Mouse (Mus musculus) cerebellum, adult 11-12 months (tissue): ENCODE measurements around the gene Igfbp5.

Source experiments
- DNase-seq: peaks from one replicate; pipeline ENCODE4 v3.0.0; 2022

Gene Igfbp5

DNA sequence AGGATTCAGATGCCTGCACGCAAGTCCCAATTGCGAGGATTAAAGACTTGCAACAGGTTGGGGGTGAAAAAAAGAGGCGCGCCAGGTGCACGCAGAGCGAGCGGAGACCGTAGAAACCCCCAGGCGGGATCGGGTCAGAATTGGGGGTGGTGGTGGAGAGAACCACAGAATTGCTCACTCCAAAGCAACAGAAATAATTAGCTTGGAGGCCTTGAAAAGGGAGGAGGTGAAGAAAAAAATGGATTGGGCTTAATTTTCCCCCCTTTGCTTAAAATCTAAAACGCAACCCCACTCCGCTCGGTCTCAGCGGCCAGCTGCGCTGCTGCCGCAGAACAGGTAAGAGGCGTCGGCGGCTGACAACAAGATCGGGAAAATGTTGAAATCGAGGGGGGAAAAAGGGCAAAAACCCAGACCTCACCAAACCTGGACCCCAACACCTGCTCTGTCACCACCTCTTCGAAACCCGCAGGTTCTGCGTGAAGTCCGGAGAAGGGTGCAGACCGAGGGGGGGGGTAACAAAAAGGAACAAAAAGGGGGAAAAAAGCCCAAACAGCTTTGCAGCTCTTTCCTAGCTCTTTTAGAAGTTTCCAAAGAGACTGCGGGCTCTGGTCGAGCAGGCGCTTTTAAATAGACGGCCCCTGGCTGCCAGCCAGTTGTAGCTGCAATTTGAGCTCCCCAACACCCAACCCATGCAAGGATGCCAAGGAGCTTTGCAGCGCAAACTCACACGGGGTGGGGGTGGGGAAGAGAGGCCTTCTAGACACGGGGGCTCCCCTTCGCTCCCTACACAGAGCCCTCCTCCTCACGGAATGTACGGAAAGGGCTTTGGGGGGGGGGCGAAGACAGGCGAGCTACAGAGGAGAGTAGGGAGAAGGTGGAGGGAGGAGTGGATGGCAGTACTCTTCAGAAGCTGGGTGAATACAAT lies at the start of gene Igfbp5:
Gene Igfbp5 (minus strand): TSS at position 598 of the 925 bp plus-strand sequence.
- DNase-seq, result peak; percentile 81

- DNase-seq, result no peak
These were observed 40.1 kb upstream of the Igfbp5 start for GRCm38 (mm10) chr1:72914815-72915214.

GRCm38 (mm10) chr1:72913073-72913472 lies 38.4 kb upstream of the Igfbp5 start:
- DNase-seq, result no peak

GRCm38 (mm10) chr1:72895821-72896220 lies 21.1 kb upstream of the Igfbp5 start:
- no peak for DNase-seq

DNA sequence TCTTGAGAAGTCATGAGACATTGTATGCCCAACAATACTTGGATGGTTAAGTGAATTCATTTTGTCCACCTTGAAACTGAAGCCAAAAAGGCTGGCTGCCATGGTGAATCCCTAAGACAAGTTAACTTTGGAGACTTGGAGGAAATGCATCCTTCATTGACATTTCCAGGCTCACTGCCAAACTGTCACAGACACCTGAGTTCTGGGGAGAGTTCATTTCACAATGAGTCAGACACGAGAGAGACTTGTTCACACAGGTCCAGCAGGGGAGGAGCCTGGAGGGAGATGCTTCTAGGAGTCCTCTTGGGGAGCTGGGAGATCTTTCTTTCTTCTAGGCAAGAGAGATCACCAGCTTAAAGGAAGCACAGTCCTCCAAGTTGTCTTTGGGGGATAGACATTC lies 13.2 kb upstream of the Igfbp5 start:
- DNase-seq, result no peak

DNA sequence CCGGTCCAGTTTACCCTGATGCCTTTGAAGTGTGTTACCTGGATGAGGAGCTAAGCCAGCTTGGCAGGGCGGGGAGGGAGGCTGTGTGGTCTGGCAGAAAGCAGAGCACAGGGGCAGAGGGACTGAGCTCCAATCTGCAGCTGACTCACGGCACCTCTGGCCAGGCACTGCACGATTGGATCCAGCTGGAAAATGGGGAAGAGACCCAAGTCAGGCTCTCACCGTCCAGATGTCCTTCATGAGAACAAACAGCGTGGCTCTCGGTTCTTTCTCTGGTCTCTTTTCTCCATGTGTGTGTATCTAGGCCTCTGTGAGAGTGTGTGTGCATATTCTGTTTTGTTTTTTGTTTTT lies 11.1 kb upstream of the Igfbp5 start:
- no peak for DNase-seq

- DNase-seq, result no peak
These were observed 10.6 kb upstream of the Igfbp5 start for GRCm38 (mm10) chr1:72885111-72885818.

DNA sequence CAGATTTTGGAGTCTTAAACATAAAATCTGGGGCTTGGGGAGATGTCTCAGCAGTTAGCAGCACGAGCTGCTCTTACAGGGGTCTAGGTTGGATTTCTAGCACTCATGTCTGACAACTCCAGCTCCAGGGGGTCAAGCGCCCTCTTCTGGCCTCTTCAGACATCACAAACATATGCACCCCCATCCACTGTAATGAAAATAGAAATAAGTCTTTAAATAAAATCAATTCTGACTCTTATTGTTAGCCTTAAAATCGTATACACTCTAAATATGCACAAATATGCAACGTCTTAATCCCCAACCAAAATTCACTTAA lies 4.6 kb upstream of the Igfbp5 start:
- DNase-seq, result no peak

DNA sequence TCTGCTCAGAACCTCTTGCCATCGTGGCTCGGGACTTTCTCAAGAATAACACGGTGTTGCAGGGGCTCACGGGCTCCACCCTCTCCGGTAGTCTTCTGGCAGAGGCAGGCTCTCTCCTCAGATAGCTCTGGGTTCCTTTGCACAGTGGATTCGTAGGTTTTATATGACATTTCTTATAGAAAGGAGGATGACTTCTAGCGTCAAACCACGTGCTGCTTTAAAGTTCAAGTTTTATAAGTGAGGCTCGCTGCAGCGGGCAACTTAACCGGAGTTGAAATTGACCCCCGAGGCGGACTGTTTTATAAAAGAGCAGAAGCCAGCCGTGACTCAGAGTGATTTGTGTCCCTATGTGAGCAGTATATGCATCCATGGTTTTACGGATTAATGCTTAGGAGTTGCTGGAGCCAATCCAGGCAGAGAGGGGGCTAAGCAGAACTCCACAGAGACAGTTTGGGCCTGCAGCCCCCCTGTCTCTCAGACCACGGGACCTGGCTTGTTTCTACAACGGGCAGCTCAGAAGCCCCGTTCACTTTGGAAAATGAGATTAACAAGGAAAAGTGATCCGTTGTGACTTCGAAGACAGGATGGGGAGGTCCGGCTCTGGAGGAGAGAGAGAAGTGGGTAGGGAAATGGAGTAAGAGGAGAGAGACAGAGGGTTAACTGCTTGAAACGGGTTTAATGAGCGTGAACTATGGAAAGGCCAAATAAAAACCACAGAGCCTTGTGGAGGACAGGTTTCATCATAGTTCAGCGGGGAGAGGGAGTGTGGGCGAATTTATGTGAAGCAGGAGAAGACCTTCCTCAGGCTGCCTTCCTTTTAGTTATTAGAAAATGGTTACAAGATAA lies 4.0 kb upstream of the Igfbp5 start:
- no peak for DNase-seq

DNA sequence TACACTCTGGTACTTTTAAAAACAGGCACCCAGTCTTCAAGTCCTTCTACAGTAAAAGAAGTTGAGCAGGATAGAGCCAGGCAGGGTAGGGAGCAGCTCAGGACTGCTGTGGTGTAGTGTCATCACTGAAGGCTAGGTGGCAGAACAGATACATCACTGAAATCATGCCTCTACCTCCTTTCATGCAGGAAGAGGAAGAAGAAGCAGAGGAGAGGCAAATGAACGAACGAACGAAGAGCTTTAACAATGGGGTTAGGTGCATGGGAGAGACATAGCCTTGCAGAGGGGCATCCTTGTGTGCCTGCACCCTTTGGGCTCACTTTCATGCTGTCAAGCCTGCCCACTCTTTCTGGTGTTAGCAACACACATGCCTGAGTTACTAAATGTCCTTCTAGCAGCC lies 3.2 kb upstream of the Igfbp5 start:
- DNase-seq, result peak; percentile 63

DNA sequence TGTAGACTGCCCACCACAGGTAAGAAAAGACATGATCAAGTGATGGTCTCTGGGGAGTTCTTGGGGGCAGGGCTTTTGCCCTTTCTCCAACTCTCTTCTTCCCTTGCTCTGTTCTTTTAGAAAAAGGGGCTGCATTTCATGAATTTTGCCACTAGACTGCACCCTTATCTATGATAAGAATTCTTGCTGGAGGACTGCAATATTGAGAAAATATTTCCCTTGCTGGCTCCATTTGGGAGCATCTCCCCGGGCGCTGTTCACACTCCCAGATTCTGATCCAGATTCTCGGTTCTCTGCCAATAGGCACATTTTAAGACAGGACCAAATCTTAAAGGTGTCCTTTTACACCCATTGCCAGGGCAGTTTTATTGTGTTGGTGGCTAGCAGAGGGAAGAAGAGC lies 1.4 kb upstream of the Igfbp5 start:
- peak; percentile 64 for DNase-seq

GRCm38 (mm10) chr1:72875708-72876107 lies 1.0 kb upstream of the Igfbp5 start:
- DNase-seq, result no peak

DNA sequence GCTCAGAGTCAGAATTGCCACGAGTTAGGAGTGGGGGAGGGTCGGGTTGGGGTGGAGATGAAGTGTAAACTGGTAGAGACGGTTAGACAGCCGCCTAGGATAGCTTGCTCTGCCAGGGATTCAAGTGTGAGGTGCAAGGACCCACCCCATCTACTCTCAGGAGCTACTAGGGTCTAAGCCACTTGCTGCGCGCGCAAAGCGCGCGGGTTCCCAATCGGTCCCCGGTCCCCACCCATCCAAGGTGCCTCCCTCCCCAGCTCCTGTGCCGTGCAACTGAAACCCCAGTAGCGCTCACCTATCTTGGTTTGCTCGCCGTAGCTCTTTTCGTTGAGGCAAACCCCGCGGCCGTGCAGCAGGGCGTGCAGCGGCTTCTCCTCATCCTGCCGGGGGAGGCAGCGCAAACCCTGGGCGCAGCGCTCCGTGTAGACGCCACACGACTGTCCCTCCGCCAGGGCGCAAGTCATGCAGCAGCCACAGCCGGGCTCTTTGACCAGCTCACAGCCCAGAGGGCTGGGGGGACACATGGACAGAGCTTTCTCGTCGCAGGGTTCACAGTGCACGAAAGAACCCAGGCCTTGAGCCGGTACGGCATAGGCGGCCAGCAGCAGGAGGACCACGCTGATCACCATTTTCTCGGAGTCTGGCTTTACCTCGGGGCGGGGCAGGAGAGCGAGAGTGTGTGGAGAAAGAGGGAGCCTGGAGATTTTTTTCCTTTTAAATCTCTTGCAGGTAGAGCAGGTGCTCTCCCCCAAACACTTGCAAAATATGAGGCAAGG lies 985 bp downstream of the Igfbp5 start:
- peak; percentile 80 for DNase-seq

DNA sequence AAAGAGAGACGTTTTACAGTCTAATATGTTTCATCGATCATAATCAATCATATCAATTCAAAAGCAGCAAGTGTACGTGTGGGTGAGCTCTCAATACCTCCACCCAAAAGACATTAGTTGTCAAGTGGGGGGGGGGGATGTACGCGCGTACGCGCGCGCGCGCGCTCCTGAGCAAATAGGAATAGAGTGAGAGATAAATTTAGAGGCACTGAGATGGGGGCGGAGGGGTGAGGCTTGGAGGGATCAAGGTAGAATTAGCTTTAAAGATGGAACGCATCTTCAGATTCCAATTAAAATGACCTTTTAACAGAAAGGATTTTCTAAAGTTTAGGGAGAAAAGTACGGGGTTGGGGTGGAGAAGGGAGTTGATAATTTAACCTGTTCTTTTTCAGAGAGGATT lies 1.6 kb downstream of the Igfbp5 start:
- DNase-seq, result no peak

DNA sequence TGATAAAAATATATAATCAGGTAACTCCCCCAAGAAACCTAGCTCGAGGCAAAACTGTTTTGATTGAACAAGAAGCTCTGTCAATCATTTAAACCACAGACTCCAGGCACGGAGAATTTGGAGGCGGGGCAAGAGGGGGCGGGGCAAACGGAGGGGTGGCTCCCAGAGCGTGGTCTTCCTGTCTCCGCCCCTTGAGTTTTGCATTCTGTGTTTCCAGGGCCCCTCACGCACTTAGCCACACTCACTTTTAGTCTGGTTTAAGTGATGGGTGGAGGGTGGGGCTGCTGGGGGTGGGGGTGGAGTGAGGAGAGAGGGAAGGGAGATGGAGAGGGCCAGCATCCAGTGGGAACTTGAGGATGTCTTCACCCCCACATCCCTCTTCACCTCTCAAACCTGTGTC lies 2.2 kb downstream of the Igfbp5 start:
- peak; percentile 85 for DNase-seq

DNA sequence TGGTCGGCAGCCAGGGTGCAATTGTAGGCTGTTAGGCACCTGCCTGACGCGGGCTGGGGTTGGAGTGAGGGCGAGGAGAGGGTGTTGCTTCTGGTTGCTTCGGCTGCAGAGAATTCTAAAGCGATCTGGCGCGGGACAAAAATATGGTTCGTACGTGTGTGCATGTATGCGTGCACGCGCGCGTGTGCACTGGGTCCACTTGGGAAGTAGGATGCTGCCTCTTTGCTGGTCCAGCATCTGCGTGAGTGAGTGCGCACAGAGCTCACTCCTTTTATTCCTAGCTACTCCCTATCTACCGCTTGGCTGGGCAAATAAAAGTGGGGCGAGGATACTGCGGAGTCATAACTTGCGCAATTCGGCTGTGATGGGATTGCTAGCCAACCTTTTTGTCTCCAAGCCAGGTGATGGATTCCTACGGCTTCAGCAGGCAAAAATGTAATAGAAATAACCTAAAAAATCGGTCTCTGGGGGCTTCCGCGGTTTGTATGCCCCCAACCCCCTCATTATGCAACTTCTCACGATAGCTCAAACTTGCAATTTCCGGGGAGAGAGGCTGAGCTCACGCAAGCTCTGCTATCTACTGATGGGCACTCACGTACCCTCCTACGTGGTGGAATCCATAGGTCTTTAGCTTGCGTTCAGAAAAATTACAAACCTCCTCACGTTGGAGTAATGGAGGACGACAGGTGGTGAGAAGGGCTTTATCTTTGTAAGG lies 2.8 kb downstream of the Igfbp5 start:
- DNase-seq, result peak; percentile 84

DNA sequence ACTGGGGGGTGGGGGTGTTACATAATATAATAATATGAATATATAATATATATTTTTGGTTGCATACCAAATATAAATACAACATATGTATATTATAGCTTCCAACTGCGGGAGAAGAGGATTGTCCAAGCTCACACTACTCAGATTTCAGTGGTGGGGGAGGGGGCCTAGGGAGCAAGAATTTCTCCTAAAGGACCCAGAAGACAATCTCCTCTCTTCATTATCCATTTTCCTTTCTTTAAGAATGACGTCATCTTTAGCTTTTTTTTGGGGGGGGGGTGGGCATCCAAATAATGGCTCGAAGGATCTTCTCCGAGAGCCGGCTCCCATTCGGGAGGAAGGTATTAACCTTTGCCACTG lies 3.4 kb downstream of the Igfbp5 start:
- DNase-seq, result no peak

GRCm38 (mm10) chr1:72870615-72871336 lies 3.9 kb downstream of the Igfbp5 start:
- DNase-seq, result peak; percentile 95

DNA sequence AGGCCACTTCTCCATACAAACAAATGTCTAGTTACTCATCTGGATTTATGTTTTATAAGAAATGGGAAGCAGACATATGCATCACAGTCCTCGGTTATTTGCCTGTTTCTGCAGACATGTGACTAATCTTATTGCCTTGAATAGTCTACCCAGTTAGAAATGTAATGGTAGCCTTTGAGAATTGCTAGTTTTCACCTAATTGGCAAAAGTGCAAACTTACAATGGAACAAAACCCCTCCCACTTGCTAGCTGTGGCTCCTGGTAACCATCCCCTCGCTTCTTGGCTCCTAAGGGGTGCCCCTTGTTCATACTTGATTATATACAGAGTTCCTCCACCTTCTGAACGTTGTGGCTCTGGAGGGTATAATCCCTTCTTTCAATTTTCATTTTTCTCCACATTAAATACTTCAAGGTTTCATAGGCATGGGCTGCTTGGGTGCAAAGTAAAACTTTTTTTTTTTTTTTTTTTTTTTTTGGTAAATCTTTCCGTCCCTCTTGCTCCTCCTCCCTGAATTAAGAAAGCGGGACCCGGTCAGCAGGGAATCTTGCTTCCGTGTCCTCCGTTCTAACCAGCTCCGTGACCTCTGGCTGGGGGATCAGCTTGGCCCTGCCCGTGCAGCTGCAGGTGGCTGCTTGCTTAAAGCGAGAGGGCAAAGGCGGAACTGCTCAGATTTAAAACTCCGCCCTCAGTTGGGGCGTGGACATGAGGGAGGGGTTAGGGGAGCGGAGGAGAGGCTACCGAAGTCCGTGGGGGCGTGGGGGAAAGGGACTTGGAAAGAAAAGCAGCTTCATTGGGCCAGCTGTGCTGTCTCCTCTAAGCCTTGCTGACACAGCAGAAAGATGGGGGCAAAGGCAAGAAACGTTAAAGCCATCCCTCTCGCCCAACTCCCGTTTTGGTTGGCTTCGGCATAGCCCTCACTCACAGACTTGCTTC lies 4.7 kb downstream of the Igfbp5 start:
- peak; percentile 82 for DNase-seq

GRCm38 (mm10) chr1:72869275-72869674 lies 5.4 kb downstream of the Igfbp5 start:
- no peak for DNase-seq
